In the genomic region with DNA sequence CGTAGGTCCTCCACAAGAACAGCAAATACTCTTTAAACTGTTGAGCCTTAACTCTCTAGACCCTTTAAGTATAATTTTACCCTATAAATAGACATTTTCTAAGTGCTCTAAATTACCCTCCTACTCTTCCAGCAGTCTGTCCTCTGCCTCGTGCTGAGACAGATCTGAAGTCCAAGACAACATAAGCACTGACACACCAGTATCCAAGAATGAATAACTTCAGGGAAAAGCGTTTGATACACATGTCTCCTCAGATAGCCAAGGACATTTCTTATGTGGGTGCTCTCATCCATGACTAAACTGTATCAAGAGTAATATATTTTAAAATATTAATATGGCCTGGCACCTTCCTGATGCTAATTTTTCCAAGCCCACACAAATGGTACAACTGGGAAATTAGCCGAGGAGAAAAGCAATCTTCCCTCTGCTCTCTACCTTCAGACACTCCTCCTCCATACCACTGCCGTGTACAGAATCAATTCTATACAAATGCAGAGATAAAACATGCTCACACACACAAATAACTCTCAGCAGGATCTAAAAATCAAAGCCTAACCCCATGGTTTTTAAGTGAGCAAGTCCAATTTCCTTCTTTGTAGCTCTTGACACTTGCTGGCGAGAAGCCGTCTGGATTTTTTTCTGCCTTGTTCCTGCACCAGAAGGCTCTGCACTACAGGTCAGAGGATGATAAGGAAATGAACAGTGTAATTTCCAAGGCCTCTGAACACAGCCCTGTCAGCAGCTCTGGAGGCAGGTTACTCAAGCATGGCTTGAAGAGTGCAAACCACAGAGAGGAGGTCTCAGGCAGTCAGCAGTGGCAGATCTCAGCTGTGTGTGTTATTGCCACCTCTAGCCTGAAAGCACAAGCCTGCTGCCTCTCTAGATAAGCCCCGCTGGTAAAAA, we compare ENCODE assay signal across 8 mouse cellular contexts. TPM values are rescaled to one million over a fixed set of nuclear protein-coding genes. Genes with fewer than 3 reads are reported as not detected.
A peak's percentile ranks its signal among the peaks of the same experiment; 100 is the strongest.
DNase-seq lines count a peak whose midpoint lies in the region; ATAC-seq lines count a peak whose summit lies in the region.

No protein-coding gene starts in this region.

- H3K4me1 ChIP-seq in hindbrain, embryonic 12.5 days, result peaks cover 42% of the 10 kb centered on the region
- peaks cover 85% of the 10 kb centered on the region for H3K4me1 ChIP-seq in liver, embryonic 13.5 days (replicated peaks)
- H3K4me1 ChIP-seq in neural tube, embryonic 14.5 days (ENCODE audit: control insufficient read depth, insufficient read depth, low read length), result peaks cover 32% of the 10 kb centered on the region

- H3K4me2 ChIP-seq in hindbrain, embryonic 12.5 days (replicated peaks), result peak overlapping the region; percentile 11; the same call in 1 of the 2 replicates
- peak overlapping the region; percentile 42 for H3K4me2 ChIP-seq in liver, embryonic 13.5 days
- no peak overlapping the region for H3K4me2 ChIP-seq in neural tube, embryonic 14.5 days (ENCODE audit: low read depth, low read length)

- H3K27ac ChIP-seq in hindbrain, embryonic 12.5 days, result peak overlapping the region; percentile 66
- H3K27ac ChIP-seq in liver, embryonic 13.5 days, result peak overlapping the region; percentile 76
- peak overlapping the region; percentile 65 for H3K27ac ChIP-seq in neural tube, embryonic 14.5 days (ENCODE audit: low read depth, low read length)

- peak; percentile 60 for ATAC-seq in hindbrain, embryonic 12.5 days (ENCODE audit: low FRiP score)
- peak; percentile 85 for ATAC-seq in liver, embryonic 13.5 days (ENCODE audit: low read depth)
- ATAC-seq in neural tube, embryonic 14.5 days (ENCODE audit: low read depth), result peak; percentile 80; the same call in 1 of the 2 replicates

- H3K36me3 ChIP-seq in hindbrain, embryonic 12.5 days, result no peaks in the 10 kb centered on the region
- no peaks in the 10 kb centered on the region for H3K36me3 ChIP-seq in liver, embryonic 13.5 days
- H3K36me3 ChIP-seq in neural tube, embryonic 14.5 days (ENCODE audit: control insufficient read depth, insufficient read depth, low read length), result no peaks in the 10 kb centered on the region

- DNase-seq in urinary bladder, postnatal 14 days (ENCODE audit: low spot score), result peak; percentile 45
- DNase-seq in urinary bladder, postnatal 25 days (ENCODE audit: low spot score), result no peak
- DNase-seq in embryo, embryonic 11 days, result peak; percentile 30
- peak; percentile 63 for DNase-seq in liver, embryonic 13.5 days
- no peak for DNase-seq in layer of hippocampus, adult 11-12 months (ENCODE audit: low spot score)
- DNase-seq in layer of hippocampus, postnatal 36 days, result no peak

- 49% methylated on average over 8 of the region's 8 CpGs for WGBS in hindbrain, embryonic 12.5 days
- 30% methylated on average over 8 of the region's 8 CpGs for WGBS in liver, embryonic 13.5 days (ENCODE audit: insufficient replicate concordance)
- WGBS in neural tube, embryonic 14.5 days, result 25% methylated on average over 8 of the region's 8 CpGs

- H3K9ac ChIP-seq in hindbrain, embryonic 12.5 days, result no peak overlapping the region
- H3K9ac ChIP-seq in liver, embryonic 13.5 days, result peak overlapping the region; percentile 6; the same call in 1 of the 2 replicates
- H3K9ac ChIP-seq in neural tube, embryonic 14.5 days (replicated peaks; ENCODE audit: low read depth, low read length), result no peak overlapping the region

- H3K4me3 ChIP-seq in hindbrain, embryonic 12.5 days, result no peak overlapping the region
- no peak overlapping the region for H3K4me3 ChIP-seq in liver, embryonic 13.5 days (replicated peaks)
- H3K4me3 ChIP-seq in neural tube, embryonic 14.5 days (ENCODE audit: low read depth, low read length), result no peak overlapping the region

- no peaks in the 10 kb centered on the region for H3K27me3 ChIP-seq in hindbrain, embryonic 12.5 days
- no peaks in the 10 kb centered on the region for H3K27me3 ChIP-seq in liver, embryonic 13.5 days
- H3K27me3 ChIP-seq in neural tube, embryonic 14.5 days (ENCODE audit: control insufficient read depth, insufficient read depth, low read length), result no peaks in the 10 kb centered on the region

- no peaks in the 10 kb centered on the region for H3K9me3 ChIP-seq in hindbrain, embryonic 12.5 days (replicated peaks)
- H3K9me3 ChIP-seq in liver, embryonic 13.5 days (replicated peaks), result no peaks in the 10 kb centered on the region
- no peaks in the 10 kb centered on the region for H3K9me3 ChIP-seq in neural tube, embryonic 14.5 days (ENCODE audit: control insufficient read depth, low read length)

RNA-seq across cellular contexts. Expression of gene Zfp609, which starts 40.2 kb away (rescaled TPM):
- polyA plus RNA-seq in hindbrain, embryonic 12.5 days (2016; fragmentation: Nextera tagmentation; extraction: Ambion mirVana), result 11.3 and 14.0 TPM in 2 replicates
- polyA plus RNA-seq in liver, embryonic 13.5 days (2015; fragmentation: Nextera tagmentation; extraction: Ambion mirVana), result 1.7 and 1.8 TPM in 2 replicates
- polyA plus RNA-seq in neural tube, embryonic 14.5 days (2014; fragmentation: Nextera tagmentation; extraction: Ambion mirVana), result 8.9 and 10.1 TPM in 2 replicates
- 10 to 100 TPM; 51.2 to 52.8 TPM for total RNA-seq in layer of hippocampus, postnatal 36 days (2021)

Comparison
In these comparisons a context has a peak if more than half of its experiments do, and no peak if none do; other contexts are left out.
1. DNase-seq: peak in urinary bladder, postnatal 14 days (single experiment), embryo, embryonic 11 days (single experiment) and liver, embryonic 13.5 days (single experiment); none in urinary bladder, postnatal 25 days (single experiment), layer of hippocampus, adult 11-12 months (single experiment) and layer of hippocampus, postnatal 36 days (0 of 2).
2. Peak in every context shown above with its lines, with median percentiles within 50 percentile points of each other: ATAC-seq and H3K27ac ChIP-seq.